Mouse (Mus musculus): ENCODE measurements around the gene Cdc42bpb.

- TF ChIP-seq CTCF (IDR thresholded peaks at IDR 0.05; ENCODE audit: low read depth) (no peak), EP300 (optimal IDR thresholded peaks at IDR 0.05) (no peak)
Observed at GRCm38 (mm10) chr12:111367065-111367464, 10.5 kb downstream of the Cdc42bpb start.

All from stomach, postnatal 0 days (tissue).